Mouse (Mus musculus) MEL (cell line): ENCODE results near the gene Rplp2. TPM values are rescaled to one million over a fixed set of nuclear protein-coding genes. Genes with fewer than 3 reads are reported as not detected.
A peak's percentile ranks its signal among the peaks of the same experiment; 100 is the strongest.

ENCODE experiments used
- DNase-seq: peaks from one replicate; pipeline ENCODE4 v3.0.0; 2011; ENCODE audit warnings: low read depth, low spot score
- H3K27ac ChIP-seq: 2 replicates; pipeline ENCODE4 v1.5.1; 2012; ENCODE audit warnings: low read depth, mild to moderate bottlenecking, control low read depth, low read length, moderate library complexity; ENCODE audit not compliant: control insufficient read depth
- H3K27me3 ChIP-seq, 2 experiments: fragments of 150-350 bp in 1 of 2; sonication (generic) in 1 of 2; 2 replicates each; pipeline ENCODE4 v1.6.1; 2012; ENCODE audit warnings: low read length in 2 of 2, mild to moderate bottlenecking in 2 of 2, improper control_type of control experiment in 1 of 2, moderate library complexity in 1 of 2; ENCODE audit not compliant: insufficient read depth in 2 of 2, control insufficient read depth in 1 of 2
- H3K36me3 ChIP-seq, 2 experiments: 2 replicates each; pipeline ENCODE4 v1.6.1; 2012 to 2014; ENCODE audit warnings: low read length in 2 of 2, improper control_type of control experiment in 1 of 2, inconsistent platforms in 1 of 2, mild to moderate bottlenecking in 1 of 2; ENCODE audit not compliant: insufficient read depth in 2 of 2, control insufficient read depth in 1 of 2
- H3K4me1 ChIP-seq, 2 experiments: fragments of 150-350 bp in 1 of 2; sonication (generic) in 1 of 2; 2 replicates each; pipeline ENCODE4 v1.6.1; 2012; ENCODE audit warnings: low read length in 2 of 2, improper control_type of control experiment in 1 of 2, mild to moderate bottlenecking in 1 of 2; ENCODE audit not compliant: insufficient read depth in 2 of 2, control insufficient read depth in 1 of 2
- H3K4me3 ChIP-seq, 2 experiments: fragments of 150-350 bp in 1 of 2; sonication (generic) in 1 of 2; 2 replicates each; pipeline ENCODE4 v1.5.1; 2012; ENCODE audit warnings: low read depth in 2 of 2, low read length in 2 of 2, mild to moderate bottlenecking in 2 of 2, moderate library complexity in 2 of 2, control low read depth in 1 of 2, improper control_type of control experiment in 1 of 2; ENCODE audit not compliant: control insufficient read depth in 1 of 2, insufficient read depth in 1 of 2
- H3K79me2 ChIP-seq: 2 replicates; pipeline ENCODE4 v1.6.1; 2012; ENCODE audit warnings: mild to moderate bottlenecking, low read length, moderate library complexity; ENCODE audit not compliant: control insufficient read depth, poor library complexity, insufficient read depth
- H3K9ac ChIP-seq: 2 replicates; pipeline ENCODE4 v1.6.1; 2012; ENCODE audit warnings: low read depth, mild to moderate bottlenecking, control low read depth, low read length, moderate library complexity; ENCODE audit not compliant: control insufficient read depth, poor library complexity, severe bottlenecking
- H3K9me3 ChIP-seq: fragments of 150-350 bp; sonication (generic); replicated peaks from 2 replicates; pipeline ENCODE4 v1.6.1; 2012; ENCODE audit warnings: mild to moderate bottlenecking, low read length, improper control_type of control experiment, moderate library complexity; ENCODE audit not compliant: insufficient read depth
- BHLHE40 ChIP-seq: IDR thresholded peaks from 2 replicates; pipeline ENCODE4 v1.6.1; 2012; ENCODE audit warnings: low read depth, mild to moderate bottlenecking, inconsistent platforms, low read length, improper control_type of control experiment, borderline replicate concordance
- CHD1 ChIP-seq: IDR thresholded peaks from 2 replicates; pipeline ENCODE4 v1.6.1; 2012; ENCODE audit warnings: low read depth, mild to moderate bottlenecking, inconsistent platforms, low read length, improper control_type of control experiment
- E2F4 ChIP-seq: IDR thresholded peaks from 2 replicates; pipeline ENCODE4 v1.6.1; 2011; ENCODE audit warnings: low read depth, low read length, improper control_type of control experiment, borderline replicate concordance
- HCFC1 ChIP-seq: IDR thresholded peaks from 2 replicates; pipeline ENCODE4 v1.6.1; 2012; ENCODE audit warnings: low read depth, mild to moderate bottlenecking, inconsistent platforms, low read length, improper control_type of control experiment, moderate library complexity
- NELFE ChIP-seq: IDR thresholded peaks from 2 replicates; pipeline ENCODE4 v1.6.1; 2011; ENCODE audit warnings: low read depth, low read length, improper control_type of control experiment
- POLR2A ChIP-seq, 2 experiments: IDR thresholded peaks; 2 replicates each; pipeline ENCODE4 v1.6.1; 2011 to 2012; ENCODE audit warnings: low read length in 2 of 2, mild to moderate bottlenecking in 2 of 2, control low read depth in 1 of 2, improper control_type of control experiment in 1 of 2, low read depth in 1 of 2, moderate library complexity in 1 of 2; ENCODE audit not compliant: control insufficient read depth in 1 of 2, insufficient read depth in 1 of 2, poor library complexity in 1 of 2
- POLR2AphosphoS2 ChIP-seq: IDR thresholded peaks from 2 replicates; pipeline ENCODE4 v1.6.1; 2011; ENCODE audit warnings: low read length, improper control_type of control experiment
- POLR2AphosphoS5 ChIP-seq: IDR thresholded peaks from 2 replicates; pipeline ENCODE4 v1.6.1; 2012; ENCODE audit warnings: low read depth, borderline replicate concordance, mild to moderate bottlenecking, inconsistent platforms, low read length, moderate library complexity, mixed read lengths
- USF1 ChIP-seq: IDR thresholded peaks from 2 replicates; pipeline ENCODE4 v1.6.1; 2014; ENCODE audit warnings: low read depth, mild to moderate bottlenecking, inconsistent platforms, low read length, improper control_type of control experiment, moderate library complexity
- ZMIZ1 ChIP-seq: IDR thresholded peaks from 2 replicates; pipeline ENCODE4 v1.6.1; 2012; ENCODE audit warnings: low read depth, mild to moderate bottlenecking, inconsistent platforms, low read length, improper control_type of control experiment, moderate library complexity
- polyA plus RNA-seq, 2 experiments: library from polyadenylated mRNA; stranded (reverse) in 1 of 2; unstranded in 1 of 2; fragments of >175 nt in 1 of 2; fragments of >200 nt in 1 of 2; gene quantifications; 2 replicates each; pipeline versions ENCODE4 v1.2.1 to v1.2.4; 2012; ENCODE audit warnings: low replicate concordance in 2 of 2, low read depth in 1 of 2; ENCODE audit not compliant: insufficient read length in 2 of 2, insufficient read depth in 1 of 2, missing spikeins in 1 of 2
- total RNA-seq: library from RNA; depleted of rRNA; stranded (reverse); fragments of 300-350 nt; gene quantifications from 2 replicates; pipeline ENCODE4 v1.2.3, GENCODE M21; 2012

Rplp2 gene
- total and polyA plus RNA-seq, 3 experiments: 3,503 to 3,690 TPM; not detected in 1

GRCm38 (mm10) chr7:141470637-141470944 is 23.4 kb downstream of the Rplp2 start:
- Histone ChIP-seq H3K4me3 (no peak overlapping the region), H3K4me1 (peaks cover 8 to 32% of the 10 kb centered on the region in 2 experiments)

DNA sequence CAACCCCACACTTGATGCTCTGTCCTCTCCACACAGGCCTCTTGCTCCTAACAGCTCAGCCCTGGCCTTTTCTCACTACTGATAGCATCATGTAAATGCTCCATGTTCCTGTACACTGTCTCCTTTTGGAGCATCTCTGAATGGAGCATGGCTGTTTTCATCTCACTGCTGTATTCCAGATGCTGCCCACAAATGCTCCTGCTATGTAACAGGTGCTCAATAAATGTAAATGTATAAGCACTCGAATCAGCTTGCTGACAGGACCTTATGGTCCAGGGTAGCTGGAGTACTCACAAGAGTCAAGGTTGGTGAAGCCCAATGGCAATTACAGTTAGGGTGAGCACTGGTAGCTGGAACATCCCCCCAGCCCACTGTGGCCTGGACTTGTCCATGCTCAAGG is 24.1 kb downstream of the Rplp2 start:
- no peak overlapping the region for H3K4me3 ChIP-seq
- peak in 1 of 2 experiments; percentile 18; a peak in 1 of 4 replicates for TF ChIP-seq POLR2A (IDR thresholded peaks at IDR 0.05; ENCODE audit: control insufficient read depth in 1 of 2, insufficient read depth in 1 of 2, low read depth in 1 of 2, low read length in 2 of 2, poor library complexity in 1 of 2)
- TF ChIP-seq NELFE: no peak
- TF ChIP-seq, all 39 proteins: peak for 1
- no peaks in the 10 kb centered on the region for H3K27me3 ChIP-seq
- peaks cover 0 to 18% of the 10 kb centered on the region in 2 experiments; a peak in 2 of 4 replicates for H3K36me3 ChIP-seq
- H3K79me2 ChIP-seq: peaks cover 42% of the 10 kb centered on the region
- peaks cover 8 to 27% of the 10 kb centered on the region in 2 experiments; a peak in 3 of 4 replicates for H3K4me1 ChIP-seq
- H3K9ac ChIP-seq: no peak overlapping the region
- DNase-seq: no peak
- no peaks in the 10 kb centered on the region for H3K9me3 ChIP-seq
- H3K27ac ChIP-seq: no peak overlapping the region

More at GRCm38 (mm10) chr7:141470637-141470944, 23.4 kb downstream of the Rplp2 start:
- no peak overlapping the region for H3K9ac ChIP-seq
- TF ChIP-seq POLR2AphosphoS5: no peak
- DNase-seq: no peak
- no peak overlapping the region for H3K27ac ChIP-seq
- no peaks in the 10 kb centered on the region for H3K9me3 ChIP-seq
- peaks cover 36% of the 10 kb centered on the region for H3K79me2 ChIP-seq
- H3K36me3 ChIP-seq: peaks cover 0 to 18% of the 10 kb centered on the region in 2 experiments; a peak in 2 of 4 replicates
- no peaks in the 10 kb centered on the region for H3K27me3 ChIP-seq

- H3K4me3 ChIP-seq: no peak overlapping the region
- peaks cover 52% of the 10 kb centered on the region for H3K79me2 ChIP-seq
- TF ChIP-seq E2F4 (no peak), HCFC1 (no peak), CHD1 (no peak), POLR2A (IDR thresholded peaks at IDR 0.05; ENCODE audit: control insufficient read depth in 1 of 2, insufficient read depth in 1 of 2, low read depth in 1 of 2, low read length in 2 of 2, poor library complexity in 1 of 2) (peak in 1 of 2 experiments; percentile 11; a peak in 1 of 4 replicates)
- no peak overlapping the region for H3K27ac ChIP-seq
- no peaks in the 10 kb centered on the region for H3K27me3 ChIP-seq
- no peak for DNase-seq
- no peaks in the 10 kb centered on the region for H3K9me3 ChIP-seq
- no peak overlapping the region for H3K9ac ChIP-seq
- H3K4me1 ChIP-seq: peaks cover 3 to 25% of the 10 kb centered on the region in 2 experiments; a peak in 3 of 4 replicates
- peaks cover 0 to 18% of the 10 kb centered on the region in 2 experiments; a peak in 2 of 4 replicates for H3K36me3 ChIP-seq
Measured at GRCm38 (mm10) chr7:141472226-141472625, 25.1 kb downstream of the Rplp2 start.

GRCm38 (mm10) chr7:141472763-141473162 is 25.6 kb downstream of the Rplp2 start:
- Histone ChIP-seq H3K36me3 (peaks cover 0 to 22% of the 10 kb centered on the region in 2 experiments; a peak in 2 of 4 replicates), H3K4me1 (peaks cover 3 to 31% of the 10 kb centered on the region in 2 experiments; a peak in 3 of 4 replicates), H3K4me3 (no peak overlapping the region)

More at GRCm38 (mm10) chr7:141472763-141473162, 25.6 kb downstream of the Rplp2 start:
- TF ChIP-seq USF1 (no peak), ZMIZ1 (peak; percentile 42; the same call in 1 of the 2 replicates), BHLHE40 (no peak), POLR2A (IDR thresholded peaks at IDR 0.05; ENCODE audit: control insufficient read depth in 1 of 2, insufficient read depth in 1 of 2, low read depth in 1 of 2, low read length in 2 of 2, poor library complexity in 1 of 2) (peak in 1 of 2 experiments; percentile 19; a peak in 1 of 4 replicates), POLR2AphosphoS5 (no peak), POLR2AphosphoS2 (peak; percentile 17; the same call in 1 of the 2 replicates)
- no peak overlapping the region for H3K9ac ChIP-seq
- H3K9me3 ChIP-seq: no peaks in the 10 kb centered on the region
- DNase-seq: no peak
- peaks cover 56% of the 10 kb centered on the region for H3K79me2 ChIP-seq
- H3K27ac ChIP-seq: no peak overlapping the region
- H3K27me3 ChIP-seq: no peaks in the 10 kb centered on the region
